Mouse (Mus musculus) heart, postnatal 0 days (tissue): ENCODE data around the gene Dock4.

ENCODE experiments used
- CTCF ChIP-seq: IDR thresholded peaks from 2 replicates; pipeline ENCODE4 v1.5.1; 2016; ENCODE audit warnings: antibody characterized with exemption, control low read depth, low read depth
- EP300 ChIP-seq: IDR thresholded peaks from 2 replicates; pipeline ENCODE4 v1.6.1; 2016; ENCODE audit warnings: antibody characterized with exemption, low read depth

DNA sequence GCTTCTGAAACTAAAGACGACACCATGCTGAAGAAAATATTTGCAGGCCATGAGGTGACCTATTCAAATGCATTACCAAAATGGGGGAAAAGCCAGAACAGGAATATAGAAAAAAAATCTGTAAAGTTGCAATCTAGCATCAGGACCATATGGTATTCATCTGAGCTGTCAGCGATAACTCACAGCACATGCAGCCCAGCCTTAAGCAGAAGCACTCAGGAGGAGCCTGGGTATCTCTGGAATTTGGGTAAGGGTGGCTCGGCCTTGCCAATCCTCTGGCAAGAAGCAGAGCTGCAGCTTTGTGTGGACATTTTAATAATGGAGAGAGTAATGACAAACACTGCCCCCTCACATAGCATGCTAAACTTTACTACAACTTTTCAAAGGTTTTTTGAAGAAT lies 15.8 kb upstream of the Dock4 start:
- TF ChIP-seq EP300 (no peak), CTCF (no peak)
